ENCODE assay signal across 8 mouse cellular contexts in genomic region chr8:22399285-22399880, GRCm38 (mm10). TPM values are rescaled to one million over a fixed set of nuclear protein-coding genes. Genes with fewer than 3 reads are reported as not detected.
DNase-seq lines count a peak whose midpoint lies in the region; ATAC-seq and TF ChIP-seq lines count a peak whose summit lies in the region.

No protein-coding gene starts in this region.

- H3K27ac ChIP-seq in lung, embryonic 14.5 days (ENCODE audit: low read depth): no peak overlapping the region; the same call in 1 of the 2 replicates
- H3K27ac ChIP-seq in embryonic facial prominence, embryonic 14.5 days (replicated peaks; ENCODE audit: low read depth, low read length): peak overlapping the region; percentile 81; the same call in 1 of the 2 replicates
- no peak overlapping the region; the same call in 1 of the 2 replicates for H3K27ac ChIP-seq in intestine, embryonic 15.5 days
- H3K27ac ChIP-seq in neural tube, embryonic 13.5 days (replicated peaks): no peak overlapping the region

- no peaks in the 10 kb centered on the region for H3K27me3 ChIP-seq in lung, embryonic 14.5 days (ENCODE audit: insufficient read depth, low read length)
- H3K27me3 ChIP-seq in embryonic facial prominence, embryonic 14.5 days (replicated peaks; ENCODE audit: control insufficient read depth, insufficient read depth, low read length): no peaks in the 10 kb centered on the region
- no peaks in the 10 kb centered on the region for H3K27me3 ChIP-seq in intestine, embryonic 15.5 days (replicated peaks)
- no peaks in the 10 kb centered on the region for H3K27me3 ChIP-seq in neural tube, embryonic 13.5 days

- no peak for ATAC-seq in lung, embryonic 14.5 days (ENCODE audit: insufficient read depth)
- ATAC-seq in embryonic facial prominence, embryonic 14.5 days (ENCODE audit: low read depth): no peak
- no peak for ATAC-seq in intestine, embryonic 15.5 days
- no peak for ATAC-seq in neural tube, embryonic 13.5 days (ENCODE audit: low read depth)

- TF ChIP-seq CTCF in lung, embryonic 14.5 days (IDR thresholded peaks at IDR 0.05; ENCODE audit: low read depth): no peak

- DNase-seq in lung, embryonic 14.5 days: no peak
- DNase-seq in lung, postnatal 14 days: no peak
- no peak for DNase-seq in embryonic facial prominence, embryonic 14.5 days (ENCODE audit: low spot score)
- DNase-seq in right cerebral cortex, postnatal 10 days (ENCODE audit: low spot score in 2 of 2): no peak
- no peak for DNase-seq in frontal cortex, postnatal 10 days (ENCODE audit: low spot score in 2 of 2)
- DNase-seq in right cerebral cortex, postnatal 36 days (ENCODE audit: low spot score in 2 of 2): no peak

- 75% methylated on average over 8 of the region's 8 CpGs for WGBS in lung, embryonic 14.5 days
- WGBS in embryonic facial prominence, embryonic 14.5 days: 82% methylated on average over 8 of the region's 8 CpGs
- 76% methylated on average over 8 of the region's 8 CpGs for whole genome bisulfite sequencing in intestine, embryonic 15.5 days
- WGBS in neural tube, embryonic 13.5 days: 93% methylated on average over 8 of the region's 8 CpGs

- no peaks in the 10 kb centered on the region for H3K9me3 ChIP-seq in lung, embryonic 14.5 days (ENCODE audit: low read depth, low read length)
- no peaks in the 10 kb centered on the region for H3K9me3 ChIP-seq in embryonic facial prominence, embryonic 14.5 days (ENCODE audit: control insufficient read depth, low read length)
- H3K9me3 ChIP-seq in intestine, embryonic 15.5 days: no peaks in the 10 kb centered on the region
- no peaks in the 10 kb centered on the region for H3K9me3 ChIP-seq in neural tube, embryonic 13.5 days

- peak overlapping the region; percentile 82 for H3K4me2 ChIP-seq in lung, embryonic 14.5 days
- H3K4me2 ChIP-seq in embryonic facial prominence, embryonic 14.5 days (ENCODE audit: low read depth, low read length): peak overlapping the region; percentile 73
- H3K4me2 ChIP-seq in intestine, embryonic 15.5 days (replicated peaks): peak overlapping the region; percentile 65
- peak overlapping the region; percentile 78 for H3K4me2 ChIP-seq in neural tube, embryonic 13.5 days

- H3K4me3 ChIP-seq in lung, embryonic 14.5 days (ENCODE audit: low read depth, low read length): peak overlapping the region; percentile 76
- peak overlapping the region; percentile 57 for H3K4me3 ChIP-seq in embryonic facial prominence, embryonic 14.5 days (ENCODE audit: low read depth, low read length)
- H3K4me3 ChIP-seq in intestine, embryonic 15.5 days (replicated peaks): peak overlapping the region; percentile 87
- H3K4me3 ChIP-seq in neural tube, embryonic 13.5 days: peak overlapping the region; percentile 72

- peaks cover 8% of the 10 kb centered on the region; the same call in 1 of the 2 replicates for H3K36me3 ChIP-seq in lung, embryonic 14.5 days (ENCODE audit: insufficient read depth)
- H3K36me3 ChIP-seq in embryonic facial prominence, embryonic 14.5 days (ENCODE audit: control insufficient read depth, insufficient read depth, low read length): peaks cover under 1% of the 10 kb centered on the region; the same call in 1 of the 2 replicates
- H3K36me3 ChIP-seq in intestine, embryonic 15.5 days: no peaks in the 10 kb centered on the region
- no peaks in the 10 kb centered on the region for H3K36me3 ChIP-seq in neural tube, embryonic 13.5 days

- H3K9ac ChIP-seq in lung, embryonic 14.5 days: peak overlapping the region; percentile 84; the same call in 1 of the 2 replicates
- peak overlapping the region; percentile 85 for H3K9ac ChIP-seq in embryonic facial prominence, embryonic 14.5 days (ENCODE audit: low read depth, low read length)
- no peak overlapping the region for H3K9ac ChIP-seq in intestine, embryonic 15.5 days
- peak overlapping the region; percentile 80 for H3K9ac ChIP-seq in neural tube, embryonic 13.5 days

- no peaks in the 10 kb centered on the region for H3K4me1 ChIP-seq in lung, embryonic 14.5 days (ENCODE audit: insufficient read depth)
- peaks cover 5% of the 10 kb centered on the region; the same call in 1 of the 2 replicates for H3K4me1 ChIP-seq in embryonic facial prominence, embryonic 14.5 days (ENCODE audit: control insufficient read depth, insufficient read depth, low read length)
- H3K4me1 ChIP-seq in intestine, embryonic 15.5 days (replicated peaks): no peaks in the 10 kb centered on the region
- H3K4me1 ChIP-seq in neural tube, embryonic 13.5 days (replicated peaks): peaks cover 16% of the 10 kb centered on the region

RNA-seq across cellular contexts. Expression of gene Slc25a15, which starts 1.0 kb away (rescaled TPM):
- 21.2 and 23.9 TPM in 2 replicates for polyA plus RNA-seq in lung, embryonic 14.5 days (2014; fragmentation: Nextera tagmentation; extraction: Ambion mirVana)
- polyA plus RNA-seq in embryonic facial prominence, embryonic 14.5 days (2014; fragmentation: Nextera tagmentation; extraction: Ambion mirVana): 17.1 and 17.4 TPM in 2 replicates
- polyA plus RNA-seq in intestine, embryonic 15.5 days (2015; fragmentation: Nextera tagmentation; extraction: Ambion mirVana): 93.6 and 102 TPM in 2 replicates
- polyA plus RNA-seq in neural tube, embryonic 13.5 days (2015; fragmentation: Nextera tagmentation; extraction: Ambion mirVana): 8.3 and 8.8 TPM in 2 replicates

RNA-seq across cellular contexts. Expression of gene Mrps31, which starts 11.8 kb away (rescaled TPM):
- 36.8 and 36.9 TPM in 2 replicates for polyA plus RNA-seq in lung, embryonic 14.5 days (2014; fragmentation: Nextera tagmentation; extraction: Ambion mirVana)
- polyA plus RNA-seq in embryonic facial prominence, embryonic 14.5 days (2014; fragmentation: Nextera tagmentation; extraction: Ambion mirVana): 35.1 and 35.9 TPM in 2 replicates
- 71.1 and 80.8 TPM in 2 replicates for polyA plus RNA-seq in intestine, embryonic 15.5 days (2015; fragmentation: Nextera tagmentation; extraction: Ambion mirVana)
- polyA plus RNA-seq in neural tube, embryonic 13.5 days (2015; fragmentation: Nextera tagmentation; extraction: Ambion mirVana): 36.9 and 37.4 TPM in 2 replicates
